Mouse (Mus musculus): ENCODE data around the gene Trim34a. TPM values are rescaled to one million over a fixed set of nuclear protein-coding genes. Genes with fewer than 3 reads are reported as not detected.

The Trim34a gene
- polyA plus RNA-seq (2014; fragmentation: Nextera tagmentation; extraction: Ambion mirVana): 0.63 and 0.68 TPM in 2 replicates

GRCm38 (mm10) chr7:104244287-104245181, at the start of gene Trim34a:
Gene Trim34a (plus strand): TSS chr7:104244457.
- no peaks in the 10 kb centered on the region for H3K36me3 ChIP-seq (ENCODE audit: control insufficient read depth, insufficient read depth, low read length)
- H3K27me3 ChIP-seq (ENCODE audit: control insufficient read depth, insufficient read depth, low read length): no peaks in the 10 kb centered on the region
- no peaks in the 10 kb centered on the region for H3K4me1 ChIP-seq (ENCODE audit: control insufficient read depth, insufficient read depth, low read length)
- H3K4me2 ChIP-seq: peak within 1 kb of the TSS; percentile 34
- 12% methylated on average over 13 of the region's 13 CpGs for WGBS
- no peaks in the 10 kb centered on the region for H3K9me3 ChIP-seq (ENCODE audit: control insufficient read depth, low read length)
- H3K4me3 ChIP-seq (ENCODE audit: low read depth, low read length): peak within 1 kb of the TSS; percentile 17
- ATAC-seq (ENCODE audit: low FRiP score) (peak; percentile 68), DNase-seq (ENCODE audit: low spot score, missing footprints) (peak; percentile 86)
- peak within 1 kb of the TSS; percentile 37; the same call in 1 of the 2 replicates for H3K9ac ChIP-seq (ENCODE audit: low read length)
- no peak within 1 kb of the TSS for H3K27ac ChIP-seq (ENCODE audit: low read depth, low read length)

DNA sequence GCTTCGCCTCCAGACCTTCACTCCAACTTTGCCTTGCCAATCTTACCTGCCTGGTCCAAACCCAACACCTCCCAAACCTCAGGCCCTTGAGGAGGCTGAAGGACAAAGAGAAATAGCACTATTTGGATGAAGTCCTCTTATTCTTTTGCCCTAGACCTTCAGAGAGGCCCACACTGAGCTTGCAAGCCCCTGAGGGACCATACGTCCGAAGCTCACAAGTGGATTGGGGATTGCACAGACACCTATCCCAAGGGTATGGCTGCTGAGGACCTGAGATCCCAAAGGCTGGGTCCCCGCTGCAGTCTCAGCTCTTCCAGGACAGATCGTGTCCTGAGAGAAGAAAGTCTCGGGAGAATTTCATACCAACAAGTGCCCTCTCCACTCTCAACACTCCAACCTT, 48.4 kb upstream of the Trim34a start, which contains the start of gene Olfr649:
TSS of gene Olfr649 (minus strand) at position 101 of the 400 bp plus-strand sequence.
- no peak within 1 kb of the TSS for H3K4me2 ChIP-seq
- DNase-seq (ENCODE audit: low spot score, missing footprints): no peak
- H3K9ac ChIP-seq (ENCODE audit: low read length): no peak within 1 kb of the TSS
- H3K36me3 ChIP-seq (ENCODE audit: control insufficient read depth, insufficient read depth, low read length): no peaks in the 10 kb centered on the region
- H3K4me3 ChIP-seq (ENCODE audit: low read depth, low read length): no peak within 1 kb of the TSS
- H3K27ac ChIP-seq (ENCODE audit: low read depth, low read length): no peak within 1 kb of the TSS
- ATAC-seq (ENCODE audit: low FRiP score): no peak
- H3K9me3 ChIP-seq (ENCODE audit: control insufficient read depth, low read length): no peaks in the 10 kb centered on the region
- H3K4me1 ChIP-seq (ENCODE audit: control insufficient read depth, insufficient read depth, low read length): no peaks in the 10 kb centered on the region
- 90% methylated on average over 6 of the region's 6 CpGs for WGBS
- H3K27me3 ChIP-seq (ENCODE audit: control insufficient read depth, insufficient read depth, low read length): no peaks in the 10 kb centered on the region

GRCm38 (mm10) chr7:104199822-104200221, 44.4 kb upstream of the Trim34a start:
- WGBS: 6% methylated on average over 5 of the region's 5 CpGs
- peak; percentile 77; the same call in 1 of the 2 replicates for ATAC-seq (ENCODE audit: low FRiP score)
- Histone ChIP-seq H3K4me2 (no peak overlapping the region), H3K4me1 (ENCODE audit: control insufficient read depth, insufficient read depth, low read length) (no peaks in the 10 kb centered on the region), H3K9ac (ENCODE audit: low read length) (no peak overlapping the region), H3K4me3 (ENCODE audit: low read depth, low read length) (no peak overlapping the region), H3K27me3 (ENCODE audit: control insufficient read depth, insufficient read depth, low read length) (no peaks in the 10 kb centered on the region), H3K27ac (ENCODE audit: low read depth, low read length) (no peak overlapping the region), H3K9me3 (ENCODE audit: control insufficient read depth, low read length) (no peaks in the 10 kb centered on the region), H3K36me3 (ENCODE audit: control insufficient read depth, insufficient read depth, low read length) (no peaks in the 10 kb centered on the region)
- DNase-seq (ENCODE audit: low spot score, missing footprints): peak; percentile 89

DNA sequence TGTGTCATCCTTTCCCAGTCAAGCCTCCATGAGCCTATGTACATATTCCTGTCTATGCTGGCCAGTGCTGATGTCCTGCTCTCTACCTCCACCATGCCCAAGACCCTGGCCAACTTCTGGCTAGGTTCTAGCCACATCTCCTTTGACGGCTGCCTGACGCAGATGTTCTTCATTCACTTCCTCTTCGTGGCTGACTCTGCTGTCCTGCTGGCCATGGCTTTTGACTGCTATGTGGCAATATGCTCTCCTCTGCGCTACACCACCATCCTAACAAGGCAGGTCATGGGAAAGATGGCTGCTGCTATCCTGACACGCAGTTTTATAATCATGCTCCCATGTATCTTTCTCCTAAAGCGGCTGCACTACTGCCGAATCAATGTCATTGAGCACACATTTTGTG, 38.1 kb upstream of the Trim34a start:
- Histone ChIP-seq H3K4me3 (ENCODE audit: low read depth, low read length) (no peak overlapping the region), H3K27me3 (ENCODE audit: control insufficient read depth, insufficient read depth, low read length) (no peaks in the 10 kb centered on the region), H3K9me3 (ENCODE audit: control insufficient read depth, low read length) (no peaks in the 10 kb centered on the region), H3K9ac (ENCODE audit: low read length) (no peak overlapping the region), H3K4me1 (ENCODE audit: control insufficient read depth, insufficient read depth, low read length) (no peaks in the 10 kb centered on the region), H3K36me3 (ENCODE audit: control insufficient read depth, insufficient read depth, low read length) (no peaks in the 10 kb centered on the region), H3K4me2 (no peak overlapping the region), H3K27ac (ENCODE audit: low read depth, low read length) (no peak overlapping the region)
- no peak for DNase-seq (ENCODE audit: low spot score, missing footprints)
- 94% methylated on average over 7 of the region's 7 CpGs for WGBS
- no peak for ATAC-seq (ENCODE audit: low FRiP score)

- no peaks in the 10 kb centered on the region for H3K9me3 ChIP-seq (ENCODE audit: control insufficient read depth, low read length)
- peak; percentile 12 for DNase-seq (ENCODE audit: low spot score, missing footprints)
- no peak overlapping the region for H3K9ac ChIP-seq (ENCODE audit: low read length)
- H3K27ac ChIP-seq (ENCODE audit: low read depth, low read length): no peak overlapping the region
- ATAC-seq (ENCODE audit: low FRiP score): no peak
- no peak overlapping the region for H3K4me2 ChIP-seq
- WGBS: 27% methylated on average over 1 of the region's 1 CpGs
- 0 out of 2 replicates have a peak, but pooled peaks cover 4% of the 10 kb centered on the region for H3K4me1 ChIP-seq (ENCODE audit: control insufficient read depth, insufficient read depth, low read length)
- no peaks in the 10 kb centered on the region for H3K36me3 ChIP-seq (ENCODE audit: control insufficient read depth, insufficient read depth, low read length)
- H3K4me3 ChIP-seq (ENCODE audit: low read depth, low read length): no peak overlapping the region
- no peaks in the 10 kb centered on the region for H3K27me3 ChIP-seq (ENCODE audit: control insufficient read depth, insufficient read depth, low read length)
Measured at GRCm38 (mm10) chr7:104216011-104216535, 28.2 kb upstream of the Trim34a start.

- no peaks in the 10 kb centered on the region for H3K27me3 ChIP-seq (ENCODE audit: control insufficient read depth, insufficient read depth, low read length)
- ATAC-seq (ENCODE audit: low FRiP score) (no peak), DNase-seq (ENCODE audit: low spot score, missing footprints) (peak; percentile 35)
- 89% methylated on average over 2 of the region's 2 CpGs for WGBS
- no peak overlapping the region for H3K4me3 ChIP-seq (ENCODE audit: low read depth, low read length)
- no peak overlapping the region for H3K4me2 ChIP-seq
- no peak overlapping the region for H3K9ac ChIP-seq (ENCODE audit: low read length)
- 0 out of 2 replicates have a peak, but pooled peaks cover 4% of the 10 kb centered on the region for H3K4me1 ChIP-seq (ENCODE audit: control insufficient read depth, insufficient read depth, low read length)
- no peak overlapping the region for H3K27ac ChIP-seq (ENCODE audit: low read depth, low read length)
- H3K36me3 ChIP-seq (ENCODE audit: control insufficient read depth, insufficient read depth, low read length): no peaks in the 10 kb centered on the region
- H3K9me3 ChIP-seq (ENCODE audit: control insufficient read depth, low read length): no peaks in the 10 kb centered on the region
Measured at GRCm38 (mm10) chr7:104217881-104218280, 26.4 kb upstream of the Trim34a start.

DNA sequence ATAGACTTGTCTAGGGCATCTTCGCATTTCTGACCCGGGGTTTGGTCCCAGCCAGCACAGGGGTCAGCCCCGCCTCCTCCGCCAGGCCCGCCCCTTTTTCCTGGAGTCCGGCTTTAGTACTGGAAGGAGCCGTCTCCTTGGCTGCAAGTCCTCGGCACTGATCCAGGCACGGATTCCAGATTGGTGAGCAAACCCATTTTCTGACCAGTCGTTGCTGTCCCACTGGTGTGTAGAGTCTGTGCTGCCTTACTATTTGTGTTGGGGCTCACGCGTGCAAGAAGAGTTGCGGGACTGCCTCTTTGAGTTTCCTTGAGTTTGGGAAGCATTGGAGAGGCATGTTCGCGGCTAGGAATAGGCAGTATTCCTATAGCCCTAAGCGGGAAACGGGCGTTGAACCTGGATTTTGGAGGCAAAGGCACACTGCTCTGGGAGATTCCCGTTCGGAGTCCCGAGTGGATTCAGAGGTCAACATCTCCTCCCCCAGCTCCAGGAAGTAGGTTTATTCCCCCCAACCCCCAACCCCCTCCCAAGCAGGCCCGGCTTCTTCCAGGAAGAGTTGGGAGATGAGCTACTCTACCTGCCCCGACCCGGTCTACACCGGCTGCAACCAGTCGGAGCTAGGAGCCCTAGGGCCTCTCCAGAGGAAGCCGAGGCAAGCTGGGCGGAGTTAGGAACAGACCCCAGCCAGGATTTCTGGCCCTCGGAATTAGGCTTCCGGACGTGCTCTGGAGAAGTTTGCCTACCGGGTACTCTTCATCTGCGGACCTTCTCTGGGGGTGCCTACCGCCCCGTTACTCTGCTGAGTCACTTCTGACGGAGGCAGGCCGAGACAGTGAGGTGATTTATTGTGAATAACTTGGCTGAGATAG, 25.3 kb upstream of the Trim34a start, which contains the start of gene Trim6:
TSS of gene Trim6 (plus strand) at position 93 of the 869 bp plus-strand sequence.
- no peaks in the 10 kb centered on the region for H3K9me3 ChIP-seq (ENCODE audit: control insufficient read depth, low read length)
- H3K4me2 ChIP-seq: peak within 1 kb of the TSS; percentile 55
- DNase-seq (ENCODE audit: low spot score, missing footprints) (peak; percentile 95), ATAC-seq (ENCODE audit: low FRiP score) (peak; percentile 88)
- WGBS: under 1% methylated on average over 37 of the region's 37 CpGs
- peak within 1 kb of the TSS; percentile 42 for H3K9ac ChIP-seq (ENCODE audit: low read length)
- H3K4me3 ChIP-seq (ENCODE audit: low read depth, low read length): peak within 1 kb of the TSS; percentile 31
- H3K4me1 ChIP-seq (ENCODE audit: control insufficient read depth, insufficient read depth, low read length): 0 out of 2 replicates have a peak, but pooled peaks cover 4% of the 10 kb centered on the region
- H3K27ac ChIP-seq (ENCODE audit: low read depth, low read length): no peak within 1 kb of the TSS
- H3K36me3 ChIP-seq (ENCODE audit: control insufficient read depth, insufficient read depth, low read length): no peaks in the 10 kb centered on the region
- no peaks in the 10 kb centered on the region for H3K27me3 ChIP-seq (ENCODE audit: control insufficient read depth, insufficient read depth, low read length)

DNA sequence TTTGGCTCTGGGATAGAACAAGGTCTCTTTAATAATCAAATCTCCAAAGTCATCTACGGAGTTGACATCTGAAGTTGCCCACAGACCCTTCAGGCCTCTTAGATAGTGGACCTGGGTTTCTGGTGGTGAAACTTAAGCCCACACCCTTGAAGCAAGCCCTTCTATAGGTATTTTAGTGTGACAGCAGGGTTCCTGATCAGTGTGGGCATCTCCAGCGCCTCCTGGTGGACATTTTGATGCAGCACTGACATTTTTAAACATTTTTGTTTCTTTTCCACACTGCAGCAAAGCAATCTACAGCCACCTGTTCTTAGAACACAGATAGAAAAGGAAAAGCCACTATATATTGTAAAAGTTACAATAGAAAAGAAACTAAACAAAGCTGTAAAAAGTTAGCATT, 13.1 kb upstream of the Trim34a start:
- DNase-seq (ENCODE audit: low spot score, missing footprints) (peak; percentile 85), ATAC-seq (ENCODE audit: low FRiP score) (no peak)
- Histone ChIP-seq H3K4me1 (ENCODE audit: control insufficient read depth, insufficient read depth, low read length) (no peaks in the 10 kb centered on the region), H3K27ac (ENCODE audit: low read depth, low read length) (no peak overlapping the region), H3K27me3 (ENCODE audit: control insufficient read depth, insufficient read depth, low read length) (no peaks in the 10 kb centered on the region), H3K36me3 (ENCODE audit: control insufficient read depth, insufficient read depth, low read length) (no peaks in the 10 kb centered on the region), H3K4me3 (ENCODE audit: low read depth, low read length) (no peak overlapping the region), H3K9me3 (ENCODE audit: control insufficient read depth, low read length) (no peaks in the 10 kb centered on the region), H3K9ac (ENCODE audit: low read length) (no peak overlapping the region), H3K4me2 (no peak overlapping the region)
- 34% methylated on average over 2 of the region's 2 CpGs for WGBS
